Mouse (Mus musculus) Patski (cell line): ENCODE results near the gene Zmiz2. TPM values are rescaled to one million over a fixed set of nuclear protein-coding genes. Genes with fewer than 3 reads are reported as not detected.

Source experiments
- ATAC-seq: fragments of 100-300 bp; one replicate; pipeline ENCODE4 v1.8.0; 2021
- CTCF ChIA-PET: fragments of 350-600 bp; sonication (Branson Sonifier 250); formaldehyde crosslinking; loops from one replicate; lab custom pipeline; 2022; ENCODE audit warnings: inconsistent platforms; lab: Charles Lee
- POLR2A ChIA-PET: fragments of 350-600 bp; sonication (Branson Sonifier 250); formaldehyde crosslinking; loops from one replicate; lab custom pipeline; 2022; ENCODE audit warnings: antibody characterized with exemption, inconsistent platforms; lab: Charles Lee
- DNase-seq: peaks from one replicate; pipeline ENCODE4 v3.0.0-alpha.2; 2011; ENCODE audit warnings: low read depth, low spot score
- H3K27me3 ChIP-seq: fragments of 371-371 bp; one replicate; pipeline ENCODE4 v1.5.1; 2021
- CTCF ChIP-seq: fragments of 100-300 bp; IDR thresholded peaks from one replicate; pipeline ENCODE4 v1.5.1; 2021
- in situ Hi-C: fragments of 300-500 bp; cut with MboI; formaldehyde crosslinking; loops from 3 replicates; pipeline ENCODE4 v1.11.1; 2018; ENCODE audit warnings: low pct_unique_long_range_greater_than_20kb, mixed read lengths
- polyA plus RNA-seq: library from polyadenylated mRNA; unstranded; gene quantifications from one replicate; pipeline ENCODE4 v1.2.3, GENCODE M21; 2021

The Zmiz2 gene
- polyA plus RNA-seq, 1 experiment from 2014 or later = 46.9 TPM

GRCm38 (mm10) chr11:6371376-6372155 lies 17.3 kb upstream of the Zmiz2 start:
- TF ChIP-seq CTCF = no peak
- CTCF ChIA-PET = no interaction called here
- DNase-seq = no peak
- ATAC-seq = no peak
- H3K27me3 ChIP-seq = no peaks in the 10 kb centered on the region
- in situ Hi-C loops = no loop called here
- POLR2A ChIA-PET = no interaction called here

GRCm38 (mm10) chr11:6372784-6373183 lies 16.1 kb upstream of the Zmiz2 start:
- no peak for ATAC-seq
- in situ Hi-C loops = no loop called here
- H3K27me3 ChIP-seq = no peaks in the 10 kb centered on the region
- ChIA-PET POLR2A (no interaction called here), CTCF (interaction anchor here (1.0 kb wide), 1 partner anchor 39 kb away, joined by 3 read pairs; no protein-coding TSS in a partner anchor)
- DNase-seq = no peak
- no peak for TF ChIP-seq CTCF

- ChIA-PET CTCF (interaction anchor here (1.0 to 1.7 kb wide), 2 partner anchors 11 to 22 kb away, joined by 4 to 6 read pairs; no protein-coding TSS in a partner anchor), POLR2A (no interaction called here)
- in situ Hi-C loops = no loop called here
- ATAC-seq = peak; percentile 87
- no peak for DNase-seq
- TF ChIP-seq CTCF = no peak
- H3K27me3 ChIP-seq = no peaks in the 10 kb centered on the region
These were observed 8.0 kb upstream of the Zmiz2 start for GRCm38 (mm10) chr11:6380916-6381315.

GRCm38 (mm10) chr11:6388126-6388725 lies 648 bp upstream of the Zmiz2 start:
- POLR2A ChIA-PET = interaction anchor here (0.6 to 0.8 kb wide), 2 partner anchors 9 to 10 kb away, joined by 4 to 10 read pairs; no protein-coding TSS in a partner anchor

GRCm38 (mm10) chr11:6389483-6389921 lies 628 bp downstream of the Zmiz2 start:
- CTCF ChIA-PET = interaction anchor here (1.6 to 2.3 kb wide), 2 partner anchors 12 to 22 kb away, joined by 5 read pairs; no protein-coding TSS in a partner anchor
- no peaks in the 10 kb centered on the region for H3K27me3 ChIP-seq
- peak; percentile 52 for ATAC-seq
- POLR2A ChIA-PET = interaction anchor here (1.2 kb wide), 1 partner anchor 41 kb away, joined by 5 read pairs; no protein-coding TSS in a partner anchor
- in situ Hi-C loops = no loop called here
- TF ChIP-seq CTCF = no peak
- DNase-seq = no peak

More at GRCm38 (mm10) chr11:6388126-6388725, 648 bp upstream of the Zmiz2 start:
- no peaks in the 10 kb centered on the region for H3K27me3 ChIP-seq
- DNase-seq = no peak
- no peak for TF ChIP-seq CTCF
- CTCF ChIA-PET = interaction anchor here (0.6 kb wide), 1 partner anchor 24 kb away, joined by 3 read pairs; no protein-coding TSS in a partner anchor
- in situ Hi-C loops = no loop called here
- ATAC-seq = no peak

- no peak for ATAC-seq
- in situ Hi-C loops = no loop called here
- no peaks in the 10 kb centered on the region for H3K27me3 ChIP-seq
- ChIA-PET POLR2A (interaction anchor here (0.7 to 1.2 kb wide), 3 partner anchors 22 to 40 kb away, joined by 5 to 6 read pairs (median 5); no protein-coding TSS in a partner anchor), CTCF (interaction anchor here (1.6 to 2.3 kb wide), 2 partner anchors 11 to 21 kb away, joined by 5 read pairs; no protein-coding TSS in a partner anchor)
- TF ChIP-seq CTCF = no peak
- DNase-seq = no peak
These were observed 1.6 kb downstream of the Zmiz2 start for GRCm38 (mm10) chr11:6390376-6391053.

GRCm38 (mm10) chr11:6391516-6392276 lies 2.8 kb downstream of the Zmiz2 start:
- TF ChIP-seq CTCF = no peak
- ChIA-PET CTCF (interaction anchor here (2.3 to 2.7 kb wide), 2 partner anchors 20 kb away, joined by 5 to 9 read pairs; no protein-coding TSS in a partner anchor), POLR2A (interaction anchor here (1.0 kb wide), 1 partner anchor 23 kb away, joined by 6 read pairs; no protein-coding TSS in a partner anchor)
- DNase-seq (no peak), ATAC-seq (no peak)
- no peaks in the 10 kb centered on the region for H3K27me3 ChIP-seq
- in situ Hi-C loops = no loop called here

GRCm38 (mm10) chr11:6392857-6393256 lies 4.0 kb downstream of the Zmiz2 start:
- ATAC-seq = no peak
- in situ Hi-C loops = no loop called here
- TF ChIP-seq CTCF = no peak
- no peaks in the 10 kb centered on the region for H3K27me3 ChIP-seq
- CTCF ChIA-PET = interaction anchor here (1.4 to 2.7 kb wide), 2 partner anchors 10 to 19 kb away, joined by 4 to 9 read pairs; no protein-coding TSS in a partner anchor
- no peak for DNase-seq
- POLR2A ChIA-PET = interaction anchor here (0.7 to 0.9 kb wide), 2 partner anchors 18 to 228 kb away, joined by 3 to 4 read pairs; no protein-coding TSS in a partner anchor

- POLR2A ChIA-PET = no interaction called here
- DNase-seq (no peak), ATAC-seq (no peak)
- no peak for TF ChIP-seq CTCF
- H3K27me3 ChIP-seq = no peaks in the 10 kb centered on the region
- in situ Hi-C loops = no loop called here
- CTCF ChIA-PET = interaction anchor here (1.4 to 2.7 kb wide), 2 partner anchors 9 to 18 kb away, joined by 4 to 9 read pairs; no protein-coding TSS in a partner anchor
These were observed 5.0 kb downstream of the Zmiz2 start for GRCm38 (mm10) chr11:6393866-6394265.
